In the genomic region with DNA sequence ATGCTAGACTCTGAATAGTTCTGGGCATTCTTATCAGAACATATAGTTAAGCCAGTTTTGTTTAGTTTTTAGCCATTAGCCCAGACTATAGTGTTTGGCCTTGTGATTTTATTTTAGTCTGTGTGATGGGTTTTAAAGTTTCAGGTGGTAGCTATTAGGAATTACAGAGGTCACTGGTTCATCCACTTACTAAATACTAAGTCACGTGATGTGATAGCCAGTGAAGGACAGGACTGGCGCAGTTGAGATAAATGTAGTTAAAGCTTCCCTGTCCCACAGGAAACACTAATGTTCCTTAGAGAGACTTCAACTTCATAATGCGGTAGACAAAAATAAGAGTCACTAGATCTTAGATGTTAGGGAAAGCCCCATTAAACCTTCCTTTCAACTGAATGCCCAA, we compare ENCODE assay signal across 8 mouse cellular contexts. TPM values are rescaled to one million over a fixed set of nuclear protein-coding genes. Genes with fewer than 3 reads are reported as not detected.
DNase-seq lines count a peak whose midpoint lies in the region; ATAC-seq and TF ChIP-seq lines count a peak whose summit lies in the region.

No protein-coding gene starts in this region.

- no peak for ATAC-seq in forebrain, embryonic 14.5 days
- no peak for ATAC-seq in liver, embryonic 15.5 days (ENCODE audit: insufficient read depth)

- no peak for TF ChIP-seq POLR2A in CH12.LX (IDR thresholded peaks at IDR 0.05; ENCODE audit: low read depth, low read length)

- intact Hi-C loops in gastrocnemius, adult 2 months (cut with DNase I), result no loop called here
- intact Hi-C loops in gastrocnemius, postnatal 36 days (cut with DNase I), result no loop called here

- H3K79me2 ChIP-seq in CH12.LX (replicated peaks; ENCODE audit: control insufficient read depth, extremely low read depth, insufficient read depth, poor library complexity, severe bottlenecking), result no peaks in the 10 kb centered on the region

- TF ChIP-seq RAD21 in CH12.LX (IDR thresholded peaks at IDR 0.05; ENCODE audit: low read depth, low read length), result no peak

- 75% methylated on average over 3 of the region's 3 CpGs for WGBS in forebrain, embryonic 14.5 days
- WGBS in liver, embryonic 15.5 days (ENCODE audit: insufficient replicate concordance), result 51% methylated on average over 3 of the region's 3 CpGs

- peak overlapping the region; percentile 53; the same call in 1 of the 2 replicates for H3K9ac ChIP-seq in CH12.LX (ENCODE audit: insufficient read depth, low read depth)
- peak overlapping the region; percentile 83 for H3K9ac ChIP-seq in forebrain, embryonic 14.5 days (ENCODE audit: low read length)
- H3K9ac ChIP-seq in liver, embryonic 15.5 days, result peak overlapping the region; percentile 76

- no peaks in the 10 kb centered on the region for H3K27me3 ChIP-seq in CH12.LX (replicated peaks)
- no peaks in the 10 kb centered on the region for H3K27me3 ChIP-seq in forebrain, embryonic 14.5 days (replicated peaks; ENCODE audit: control insufficient read depth, insufficient read depth, low read length)
- H3K27me3 ChIP-seq in liver, embryonic 15.5 days, result no peaks in the 10 kb centered on the region

- H3K9me3 ChIP-seq in CH12.LX (replicated peaks; ENCODE audit: low read length), result peaks cover 11% of the 10 kb centered on the region
- no peaks in the 10 kb centered on the region for H3K9me3 ChIP-seq in forebrain, embryonic 14.5 days (replicated peaks; ENCODE audit: control insufficient read depth, low read length)
- no peaks in the 10 kb centered on the region for H3K9me3 ChIP-seq in liver, embryonic 15.5 days (replicated peaks)

- H3K4me1 ChIP-seq in CH12.LX (ENCODE audit: control insufficient read depth in 1 of 2, insufficient read depth in 2 of 2), result peaks cover 3 to 4% of the 10 kb centered on the region in 2 experiments; a peak in 2 of 4 replicates
- H3K4me1 ChIP-seq in forebrain, embryonic 14.5 days (ENCODE audit: control insufficient read depth, insufficient read depth, low read length), result peaks cover 16% of the 10 kb centered on the region
- H3K4me1 ChIP-seq in liver, embryonic 15.5 days (replicated peaks), result peaks cover 33% of the 10 kb centered on the region

- no peak for TF ChIP-seq CTCF in gastrocnemius, adult 2 months (IDR thresholded peaks at IDR 0.05)
- no peak for TF ChIP-seq CTCF in CH12.LX (conservative IDR thresholded peaks at IDR 0.05 in 1 of 2, IDR thresholded peaks at IDR 0.05 in 1 of 2; ENCODE audit: low read depth in 2 of 2, low read length in 2 of 2)

- H3K4me2 ChIP-seq in CH12.LX (ENCODE audit: insufficient read depth, low read depth, poor library complexity, severe bottlenecking), result no peak overlapping the region; the same call in 1 of the 2 replicates
- H3K4me2 ChIP-seq in forebrain, embryonic 14.5 days (ENCODE audit: low read length), result peak overlapping the region; percentile 71
- H3K4me2 ChIP-seq in liver, embryonic 15.5 days, result peak overlapping the region; percentile 91

- H3K27ac ChIP-seq in gastrocnemius, adult 2 months, result no peak overlapping the region
- H3K27ac ChIP-seq in CH12.LX (ENCODE audit: insufficient read depth, low read depth), result no peak overlapping the region
- no peak overlapping the region for H3K27ac ChIP-seq in forebrain, embryonic 14.5 days (ENCODE audit: low read depth, low read length)
- H3K27ac ChIP-seq in liver, embryonic 15.5 days (replicated peaks), result peak overlapping the region; percentile 83; the same call in 1 of the 2 replicates

- H3K36me3 ChIP-seq in CH12.LX (replicated peaks in 1 of 2; ENCODE audit: control insufficient read depth in 1 of 2, insufficient read depth in 1 of 2, low read length in 1 of 2), result peaks cover 0 to 3% of the 10 kb centered on the region in 2 experiments
- no peaks in the 10 kb centered on the region; the same call in 1 of the 2 replicates for H3K36me3 ChIP-seq in forebrain, embryonic 14.5 days (ENCODE audit: control insufficient read depth, insufficient read depth, low read length)
- H3K36me3 ChIP-seq in liver, embryonic 15.5 days (replicated peaks), result peaks cover 18% of the 10 kb centered on the region; the same call in 1 of the 2 replicates

- dilution Hi-C loops in CH12.LX (cut with MboI; ENCODE audit: extremely low pct_ligation_motif_present, extremely low pct_unique_long_range_greater_than_20kb, low sequenced_read_pairs), result no loop called here

- TF ChIP-seq EP300 in CH12.LX (IDR thresholded peaks at IDR 0.05; ENCODE audit: low read length), result no peak

- in situ Hi-C loops in CH12.LX (cut with MboI; ENCODE audit: low pct_ligation_motif_present, low pct_unique_long_range_greater_than_20kb, low sequenced_read_pairs), result no loop called here

- peak overlapping the region; percentile 95 for H3K4me3 ChIP-seq in gastrocnemius, adult 2 months
- peak overlapping the region in 2 of 3 experiments; percentile 50 to 61 for H3K4me3 ChIP-seq in CH12.LX (replicated peaks in 1 of 3; ENCODE audit: low read depth in 2 of 3, low read length in 2 of 3, poor library complexity in 1 of 3)
- peak overlapping the region; percentile 70 for H3K4me3 ChIP-seq in forebrain, embryonic 14.5 days (ENCODE audit: low read depth, low read length)
- H3K4me3 ChIP-seq in liver, embryonic 15.5 days (replicated peaks), result peak overlapping the region; percentile 91

- DNase-seq in gastrocnemius, adult 2 months, result no peak
- DNase-seq in gastrocnemius, postnatal 36 days, result no peak
- DNase-seq in CH12.LX (ENCODE audit: extremely low read depth), result no peak
- no peak for DNase-seq in forebrain, embryonic 14.5 days (ENCODE audit: low spot score)
- no peak for DNase-seq in right cerebral cortex, postnatal 10 days (ENCODE audit: low spot score in 2 of 2)
- DNase-seq in thymus, postnatal 36 days, result no peak
- DNase-seq in embryo, embryonic 10 days (ENCODE audit: low spot score), result no peak

TF ChIP-seq in CH12.LX, 34 proteins besides CTCF, POLR2A, EP300 and RAD21:
- no peak for TF ChIP-seq CHD1 (IDR thresholded peaks at IDR 0.05; ENCODE audit: low read depth, low read length)
- no peak for TF ChIP-seq MYC (IDR thresholded peaks at IDR 0.05; ENCODE audit: low read depth, low read length)
- no peak for TF ChIP-seq ETS1 (conservative IDR thresholded peaks at IDR 0.05; ENCODE audit: low read depth, low read length)
- TF ChIP-seq USF1 (IDR thresholded peaks at IDR 0.05; ENCODE audit: low read depth, low read length), result no peak
- no peak for TF ChIP-seq MAX (IDR thresholded peaks at IDR 0.05; ENCODE audit: low read length)
- no peak for TF ChIP-seq BHLHE40 (IDR thresholded peaks at IDR 0.05; ENCODE audit: low read depth, low read length)
- TF ChIP-seq ZNF384 (IDR thresholded peaks at IDR 0.05; ENCODE audit: low read depth, low read length), result no peak
- TF ChIP-seq KAT2A (IDR thresholded peaks at IDR 0.05; ENCODE audit: insufficient replicate concordance, low read length), result no peak
- no peak for TF ChIP-seq CHD2 (IDR thresholded peaks at IDR 0.05; ENCODE audit: low read length)
TF ChIP-seq in CH12.LX: peak in this region for 0.

RNA-seq across cellular contexts. Expression of gene Fancf, which starts 0.8 kb away (rescaled TPM):
- 1 to 10 TPM; 1.5 TPM for total RNA-seq in gastrocnemius, adult 2 months (2021)
- 1 to 10 TPM; 1.3 to 1.5 TPM for total RNA-seq in gastrocnemius, postnatal 36 days (2021)
- 3.4 and 3.7 TPM in 2 replicates for total RNA-seq in CH12.LX (2012; rRNA removed)
- total RNA-seq in CH12.LX (2014; rRNA removed), result 3.5 and 6.2 TPM in 2 replicates
- 2.4 and 3.8 TPM in 2 replicates for polyA plus RNA-seq in CH12.LX (2012; ENCODE audit: insufficient read length, low read depth)
- polyA plus RNA-seq in forebrain, embryonic 14.5 days (2014; fragmentation: Nextera tagmentation; extraction: Ambion mirVana), result 6.4 and 7.3 TPM in 2 replicates
- polyA plus RNA-seq in liver, embryonic 15.5 days (2015; fragmentation: Nextera tagmentation; extraction: Ambion mirVana), result 5.4 and 6.4 TPM in 2 replicates

RNA-seq across cellular contexts. Expression of gene Gas2, which starts 1.0 kb away (rescaled TPM):
- 1 to 10 TPM; 2.1 to 4.2 TPM for total RNA-seq in gastrocnemius, adult 2 months (2021)
- total RNA-seq in gastrocnemius, postnatal 36 days (2021), result 1 to 10 TPM; 2.6 to 3.0 TPM
- total RNA-seq in CH12.LX (2012; rRNA removed) (1.7 and 3.3 TPM in 2 replicates), CH12.LX (2014; rRNA removed) (4.3 and 5.1 TPM in 2 replicates)
- polyA plus RNA-seq in CH12.LX (2012; ENCODE audit: insufficient read length, low read depth), result 2.7 and 3.2 TPM in 2 replicates
- 14.9 and 17.2 TPM in 2 replicates for polyA plus RNA-seq in forebrain, embryonic 14.5 days (2014; fragmentation: Nextera tagmentation; extraction: Ambion mirVana)
- polyA plus RNA-seq in liver, embryonic 15.5 days (2015; fragmentation: Nextera tagmentation; extraction: Ambion mirVana), result 5.6 and 6.2 TPM in 2 replicates
